Mouse (Mus musculus) gastrocnemius, adult 2 months (tissue): Measurements from ENCODE around the gene Hnf1b. TPM values are rescaled to one million over a fixed set of nuclear protein-coding genes. Genes with fewer than 3 reads are reported as not detected.

Experiments
- DNase-seq: peaks from one replicate; pipeline ENCODE4 v3.0.0; 2022
- H3K27ac ChIP-seq: fragments of 200-600 bp; 2 replicates; pipeline ENCODE4 v1.8.1; 2022; ENCODE audit warnings: mild to moderate bottlenecking
- H3K4me3 ChIP-seq: fragments of 200-600 bp; 2 replicates; pipeline ENCODE4 v1.8.1; 2022; ENCODE audit warnings: mild to moderate bottlenecking, moderate library complexity
- CTCF ChIP-seq: fragments of 200-600 bp; IDR thresholded peaks from 2 replicates; pipeline ENCODE4 v1.8.1; 2022; ENCODE audit warnings: antibody characterized with exemption, mild to moderate bottlenecking, moderate library complexity
- intact Hi-C: fragments of 180-260 bp; cut with DNase I; formaldehyde crosslinking; loops from one replicate; pipeline ENCODE4 v1.15.1; 2025
- total RNA-seq, 2 experiments: library from RNA; stranded (reverse); gene quantifications; 2 replicates each; pipeline ENCODE4 v1.2.3; 2021

Hnf1b gene
- total RNA-seq, 2 experiments from 2014 or later = not detected

DNA sequence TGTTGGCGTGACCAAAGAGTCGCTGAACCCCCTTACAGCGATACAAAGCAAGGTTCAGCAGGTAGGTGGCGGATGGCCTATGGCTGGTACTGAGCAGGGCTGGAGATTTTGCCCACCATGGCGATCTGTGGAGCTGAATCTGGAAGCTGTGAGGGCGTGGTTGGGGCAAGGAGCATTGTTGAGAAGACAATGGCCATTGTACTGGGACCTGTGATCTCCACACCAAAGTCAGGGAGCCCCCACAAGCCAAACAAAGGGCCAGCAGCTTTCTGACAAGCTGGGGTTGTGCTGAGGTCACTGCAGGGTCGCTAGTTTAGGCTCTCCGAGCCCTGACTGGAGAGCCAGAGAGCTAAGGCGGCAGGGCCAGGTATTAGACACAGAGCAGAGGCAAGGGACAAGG lies 15.4 kb downstream of the Hnf1b start:
- intact Hi-C loops = no loop called here
- H3K4me3 ChIP-seq = no peak overlapping the region
- no peak for DNase-seq
- no peak overlapping the region for H3K27ac ChIP-seq
- no peak for TF ChIP-seq CTCF

DNA sequence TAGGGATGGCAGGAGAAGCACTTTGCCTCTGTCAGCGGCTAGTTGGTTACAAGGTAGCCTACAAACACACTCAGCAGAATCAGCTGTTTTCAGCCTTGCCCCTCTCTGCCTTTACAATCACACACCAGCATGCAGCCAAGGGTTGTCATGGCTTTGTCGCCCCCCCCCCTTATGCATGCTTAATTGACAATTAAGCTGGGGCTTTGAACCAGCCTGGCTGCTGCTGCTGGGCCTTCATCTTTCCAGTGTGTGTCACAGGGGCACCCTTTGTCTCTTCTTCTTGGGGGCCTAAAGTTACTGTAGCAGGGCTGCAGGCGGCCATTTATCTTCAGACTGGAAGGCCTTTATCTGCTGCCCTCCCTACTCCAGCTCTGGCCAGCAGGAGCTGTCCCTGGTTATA lies 17.7 kb downstream of the Hnf1b start:
- DNase-seq = no peak
- intact Hi-C loops = no loop called here
- no peak overlapping the region for H3K27ac ChIP-seq
- no peak overlapping the region for H3K4me3 ChIP-seq
- no peak for TF ChIP-seq CTCF

DNA sequence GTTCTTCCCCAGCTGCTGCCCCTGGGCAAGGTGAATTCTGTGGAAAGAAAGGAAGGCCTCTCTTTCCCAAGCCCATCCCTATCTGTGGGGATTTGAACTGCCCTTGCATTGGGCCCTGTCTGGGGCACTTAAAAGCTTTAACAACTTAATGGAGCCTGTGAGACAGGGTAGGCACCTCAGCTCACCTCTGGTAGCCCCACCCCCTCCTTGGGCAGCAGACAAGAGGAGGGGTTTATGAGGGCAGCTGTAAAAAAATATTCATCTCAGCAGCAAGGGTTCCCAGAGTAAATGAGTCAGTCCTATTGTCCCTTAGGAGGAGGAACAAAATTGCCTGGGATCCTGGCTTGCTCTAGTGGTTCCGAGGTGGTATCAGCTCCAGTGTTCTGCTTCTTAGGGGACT lies 19.3 kb downstream of the Hnf1b start:
- no peak for DNase-seq
- Histone ChIP-seq H3K27ac (no peak overlapping the region), H3K4me3 (no peak overlapping the region)
- intact Hi-C loops = no loop called here
- TF ChIP-seq CTCF = no peak

DNA sequence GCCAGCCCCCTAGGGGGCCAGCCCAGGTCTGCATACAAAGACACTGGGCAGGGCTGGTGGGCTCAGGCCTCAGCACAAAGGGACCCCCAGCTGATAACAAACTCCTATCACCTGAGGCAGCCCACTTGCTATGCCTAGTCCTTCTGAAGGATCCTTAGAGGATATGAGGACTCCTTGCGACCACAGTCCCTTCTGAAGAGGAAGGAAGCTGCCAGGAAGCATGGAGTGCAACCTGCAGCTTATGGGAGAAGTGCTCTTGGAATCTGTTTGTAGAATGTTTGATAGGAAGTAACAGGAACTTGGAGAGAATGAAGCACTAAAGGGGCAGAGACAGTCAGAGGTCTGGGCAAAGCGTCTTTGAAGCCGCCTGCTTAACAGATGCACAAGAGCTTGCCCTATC lies 19.8 kb downstream of the Hnf1b start:
- no peak for TF ChIP-seq CTCF
- DNase-seq = no peak
- H3K27ac ChIP-seq = no peak overlapping the region
- intact Hi-C loops = no loop called here
- H3K4me3 ChIP-seq = no peak overlapping the region

DNA sequence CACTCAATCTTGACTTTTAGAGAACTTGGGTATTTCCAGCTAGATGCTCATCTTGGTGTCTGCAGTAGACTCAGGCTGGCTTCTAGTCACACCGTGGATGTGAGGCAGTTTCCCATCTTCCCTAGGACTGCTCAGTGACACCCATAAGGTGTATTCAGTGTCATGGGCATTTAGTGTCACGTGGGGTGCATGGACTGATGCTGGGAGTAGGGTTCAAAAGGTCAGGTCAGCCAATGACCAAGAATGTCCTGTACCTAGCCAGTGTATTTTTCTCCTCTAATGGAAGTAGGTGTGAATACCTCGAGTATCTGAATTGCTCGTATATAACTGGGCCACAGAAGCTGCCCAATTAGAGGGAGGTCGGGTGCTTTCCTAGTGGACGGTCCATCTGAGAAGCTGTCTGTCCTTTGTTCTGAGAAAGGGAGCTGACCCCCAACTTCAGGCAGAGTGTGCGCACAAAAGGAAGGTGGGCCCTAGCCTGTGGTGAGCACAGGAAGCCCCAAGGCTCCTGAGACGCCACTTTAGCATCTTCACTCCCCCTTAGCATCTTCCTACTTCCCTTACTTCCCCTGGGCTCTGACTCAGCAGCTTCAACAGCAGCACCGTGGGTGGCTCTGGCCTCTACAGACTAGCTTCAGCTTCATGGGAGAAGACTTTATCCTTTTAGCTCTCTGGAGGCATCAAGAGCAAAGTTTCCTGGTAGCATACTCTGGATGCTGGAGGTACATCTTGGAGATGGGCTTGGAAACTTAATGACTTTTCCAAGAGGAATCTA lies 22.1 kb downstream of the Hnf1b start:
- Histone ChIP-seq H3K27ac (no peak overlapping the region), H3K4me3 (no peak overlapping the region)
- no peak for TF ChIP-seq CTCF
- DNase-seq = no peak
- intact Hi-C loops = no loop called here

DNA sequence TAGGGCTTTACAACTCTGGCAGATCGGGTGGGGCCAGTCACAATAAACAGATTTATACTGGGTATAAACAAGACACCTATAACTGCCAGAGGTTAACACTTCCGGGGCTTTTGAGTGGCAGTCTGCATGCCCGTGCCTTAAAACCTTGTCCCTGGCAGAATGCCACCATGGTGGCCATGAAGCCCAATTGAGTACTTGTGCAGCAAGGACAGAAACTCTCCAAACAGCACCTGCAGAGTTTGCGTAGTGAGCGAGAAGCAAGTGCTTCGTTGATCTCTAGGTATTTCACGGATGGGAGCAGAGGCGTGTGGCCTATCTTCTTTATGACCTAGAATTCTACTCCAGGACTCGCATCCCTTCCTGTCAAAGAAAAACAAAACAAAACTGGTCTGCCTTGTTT lies 23.6 kb downstream of the Hnf1b start:
- Histone ChIP-seq H3K27ac (no peak overlapping the region), H3K4me3 (no peak overlapping the region)
- TF ChIP-seq CTCF = no peak
- intact Hi-C loops = no loop called here
- no peak for DNase-seq

DNA sequence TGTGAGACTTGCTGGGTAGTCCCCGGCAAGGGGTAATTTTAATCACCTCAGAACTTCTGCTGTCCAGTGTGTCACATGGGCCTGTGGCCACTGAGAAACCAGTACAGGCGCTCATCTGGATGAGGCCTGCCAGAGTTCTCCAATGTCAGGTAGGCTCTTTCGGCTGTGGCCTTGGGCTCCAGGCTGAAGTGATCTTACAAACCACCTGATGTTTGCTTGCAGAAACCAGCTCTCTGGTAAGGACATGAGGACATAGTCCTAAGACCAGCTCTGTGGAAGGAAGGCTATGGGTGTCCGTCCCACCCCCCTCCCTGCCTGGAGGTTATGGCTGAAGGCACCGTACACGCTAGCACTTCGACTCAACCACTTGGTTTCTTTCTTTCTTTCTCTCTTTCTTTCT lies 26.8 kb downstream of the Hnf1b start:
- intact Hi-C loops = no loop called here
- no peak for TF ChIP-seq CTCF

DNA sequence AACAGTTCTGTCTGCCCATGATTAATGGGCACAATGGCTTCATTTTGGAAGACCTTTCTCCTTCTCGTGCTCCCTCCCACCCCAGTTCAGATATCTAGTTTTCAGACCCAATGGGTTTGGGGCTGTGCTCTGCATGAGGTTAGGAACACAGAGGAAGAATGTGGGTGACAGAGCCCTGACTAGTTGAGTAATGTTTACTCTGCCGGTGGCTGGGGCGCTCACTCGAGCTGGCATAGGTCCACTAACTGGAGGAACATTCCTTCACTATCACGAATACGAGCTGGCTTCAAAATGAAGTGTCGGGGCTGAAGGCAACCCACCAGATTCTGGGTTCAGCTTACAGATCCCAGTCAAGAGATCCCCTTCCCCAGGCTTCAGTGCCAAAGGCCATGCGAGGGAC lies 27.9 kb downstream of the Hnf1b start:
- no peak for DNase-seq
- no peak for TF ChIP-seq CTCF
- intact Hi-C loops = no loop called here
- Histone ChIP-seq H3K4me3 (no peak overlapping the region), H3K27ac (no peak overlapping the region)

More for the DNA sequence above, 26.8 kb downstream of the Hnf1b start:
- no peak overlapping the region for H3K27ac ChIP-seq
- H3K4me3 ChIP-seq = no peak overlapping the region
- DNase-seq = no peak

DNA sequence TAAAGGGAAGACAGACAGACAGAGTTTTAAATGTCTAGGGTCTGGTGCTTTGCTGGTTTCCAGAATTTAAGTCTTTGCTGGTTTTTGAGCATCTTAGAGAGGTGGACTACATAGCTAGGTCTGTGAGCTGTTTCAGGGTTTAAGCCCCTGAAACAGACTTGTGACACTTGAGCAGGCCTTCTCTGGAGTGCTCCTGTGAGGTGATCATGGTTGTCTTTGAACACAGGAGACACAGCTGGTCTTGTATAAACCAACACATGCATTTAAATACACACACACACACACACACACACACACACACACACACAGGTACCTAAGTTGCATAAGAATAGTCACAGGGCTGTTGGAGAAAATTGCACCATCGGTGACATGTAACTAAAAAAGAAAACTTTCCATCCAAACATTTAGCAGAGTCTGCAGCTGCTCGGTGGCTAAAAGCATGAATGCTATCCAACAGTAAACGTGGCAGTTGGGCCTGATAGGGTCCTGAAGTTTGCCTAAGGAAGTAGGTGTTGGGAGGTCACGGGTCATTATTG lies 28.6 kb downstream of the Hnf1b start:
- TF ChIP-seq CTCF = no peak
- Histone ChIP-seq H3K4me3 (no peak overlapping the region), H3K27ac (no peak overlapping the region)
- intact Hi-C loops = no loop called here
- no peak for DNase-seq

DNA sequence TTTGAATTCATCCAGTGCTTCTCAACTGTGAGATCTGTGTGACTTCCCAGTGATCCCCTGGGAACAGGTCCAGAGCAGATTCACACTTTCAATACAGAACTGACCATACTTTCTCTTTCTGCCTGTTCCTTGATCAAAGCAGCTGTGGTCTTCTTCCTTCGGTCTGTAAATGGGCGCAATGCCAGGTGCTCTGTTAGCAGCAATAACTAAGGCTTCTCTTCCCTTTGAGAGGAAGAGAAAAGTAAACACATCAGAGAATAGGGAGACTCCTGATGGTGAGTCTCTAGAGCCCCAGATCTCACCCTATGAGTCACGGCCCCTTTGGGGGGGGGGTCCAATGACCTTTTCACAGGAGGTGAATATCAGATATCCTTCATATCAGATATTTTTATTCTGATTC lies 29.3 kb downstream of the Hnf1b start:
- intact Hi-C loops = no loop called here
- TF ChIP-seq CTCF = no peak
- no peak overlapping the region for H3K27ac ChIP-seq
- DNase-seq = no peak
- no peak overlapping the region for H3K4me3 ChIP-seq

DNA sequence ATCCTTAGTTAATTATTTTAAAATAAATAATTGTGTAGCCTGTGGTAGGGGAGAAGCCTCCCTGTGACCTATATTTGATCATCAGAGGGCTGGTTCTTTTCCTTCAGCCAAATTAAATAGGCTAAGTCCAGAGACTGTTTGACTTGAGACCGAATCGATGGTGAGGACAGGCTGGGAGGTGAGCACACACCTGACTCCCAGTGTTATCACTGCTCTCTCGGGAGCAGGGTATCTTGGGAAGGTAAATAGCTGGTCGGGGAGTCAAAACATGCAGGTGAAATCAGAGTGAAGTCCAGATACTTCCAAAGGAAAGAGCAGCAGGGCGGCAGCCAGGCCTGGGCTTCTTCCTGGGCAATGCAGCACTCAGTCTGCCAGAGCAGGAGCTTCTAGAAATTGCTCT lies 31.6 kb downstream of the Hnf1b start:
- Histone ChIP-seq H3K4me3 (no peak overlapping the region), H3K27ac (no peak overlapping the region)
- no peak for TF ChIP-seq CTCF
- intact Hi-C loops = no loop called here
- DNase-seq = no peak

DNA sequence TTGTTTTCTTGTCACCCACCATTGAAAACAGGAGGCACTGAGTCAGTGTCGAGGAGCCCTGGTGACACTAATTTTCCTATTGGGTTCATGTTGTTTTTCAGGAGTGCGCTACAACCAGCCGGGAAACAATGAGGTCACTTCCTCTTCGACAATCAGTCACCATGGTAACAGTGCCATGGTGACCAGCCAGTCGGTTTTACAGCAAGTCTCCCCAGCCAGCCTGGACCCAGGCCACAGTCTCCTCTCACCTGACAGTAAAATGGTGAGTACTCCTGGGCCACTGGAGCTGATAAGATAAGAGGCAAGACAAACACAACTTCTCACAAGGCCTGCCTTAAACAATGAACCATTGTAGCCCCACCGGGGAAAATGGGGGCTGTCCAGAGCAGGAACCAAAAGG lies 32.7 kb downstream of the Hnf1b start:
- no peak for DNase-seq
- no peak overlapping the region for H3K27ac ChIP-seq
- H3K4me3 ChIP-seq = no peak overlapping the region
- no peak for TF ChIP-seq CTCF
- intact Hi-C loops = no loop called here

DNA sequence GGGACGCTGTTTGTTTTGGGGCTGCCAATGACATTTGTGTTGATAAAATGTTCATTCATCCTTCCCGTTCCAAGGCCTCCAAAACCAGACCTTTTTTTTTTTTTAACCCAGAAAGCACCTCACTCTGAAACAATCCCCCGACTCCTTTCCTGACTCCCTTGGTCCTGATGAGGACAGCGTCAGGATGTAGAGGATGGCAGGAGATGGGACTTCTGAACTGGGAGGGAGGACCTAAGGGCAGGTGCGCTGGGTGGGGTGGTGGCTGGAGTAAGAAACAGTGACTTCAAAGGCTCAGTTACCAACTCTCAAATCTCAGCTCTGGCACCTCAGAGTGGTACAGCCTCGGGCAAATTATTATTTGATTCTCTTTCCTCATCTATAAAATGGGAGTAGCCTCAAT lies 33.2 kb downstream of the Hnf1b start:
- TF ChIP-seq CTCF = no peak

DNA sequence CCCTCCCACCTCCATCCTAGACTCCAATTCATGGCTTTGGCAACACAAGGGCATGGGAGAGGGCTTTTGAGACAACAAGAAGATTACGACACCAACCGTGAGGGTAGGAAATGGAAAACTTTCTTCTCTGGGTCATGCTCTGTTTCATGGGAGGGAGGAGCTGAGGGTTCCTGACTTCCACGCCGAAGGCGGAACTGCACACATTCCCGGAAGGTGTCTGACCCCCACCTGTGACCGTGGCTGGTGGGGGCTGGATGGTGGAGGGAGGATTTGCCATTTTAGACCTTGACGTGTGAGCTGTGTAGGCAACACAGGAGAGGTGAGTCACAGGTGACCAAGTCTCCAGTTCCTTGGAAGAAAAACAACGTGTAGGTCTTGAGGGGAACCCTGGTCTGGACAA lies 33.9 kb downstream of the Hnf1b start:
- H3K4me3 ChIP-seq = no peak overlapping the region
- intact Hi-C loops = no loop called here
- DNase-seq = no peak
- no peak for TF ChIP-seq CTCF
- H3K27ac ChIP-seq = no peak overlapping the region

More for the DNA sequence above, 33.2 kb downstream of the Hnf1b start:
- DNase-seq = no peak
- Histone ChIP-seq H3K4me3 (no peak overlapping the region), H3K27ac (no peak overlapping the region)
- intact Hi-C loops = no loop called here
